Mouse (Mus musculus) neural tube, embryonic 10.5 days (tissue): ENCODE results near the gene Astn1.

Experiments
- DNase-seq: peaks from one replicate; pipeline ENCODE4 v3.0.0-alpha.2; 2017; ENCODE audit warnings: low spot score; ENCODE audit errors: extremely low spot score

Gene Astn1

DNA sequence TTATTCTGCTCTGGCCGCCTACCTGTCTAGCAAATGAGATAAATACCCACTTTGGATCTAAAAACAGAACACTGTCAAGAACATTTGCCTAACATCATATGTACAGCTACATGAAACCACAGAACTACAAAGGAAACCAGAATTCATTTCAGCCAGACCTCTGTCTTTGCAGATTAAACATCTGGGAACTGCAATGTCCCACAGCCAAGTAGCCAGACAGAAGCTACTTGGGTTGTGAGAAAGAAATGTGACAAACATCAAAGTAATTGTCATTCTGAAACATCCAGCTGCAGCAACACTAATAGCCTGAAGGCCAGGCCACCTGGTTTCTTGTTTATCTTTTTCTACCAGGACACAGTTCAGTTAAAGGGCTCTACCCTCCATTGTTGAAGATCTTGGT is 245.1 kb downstream of the Astn1 start:
- DNase-seq = no peak

DNA sequence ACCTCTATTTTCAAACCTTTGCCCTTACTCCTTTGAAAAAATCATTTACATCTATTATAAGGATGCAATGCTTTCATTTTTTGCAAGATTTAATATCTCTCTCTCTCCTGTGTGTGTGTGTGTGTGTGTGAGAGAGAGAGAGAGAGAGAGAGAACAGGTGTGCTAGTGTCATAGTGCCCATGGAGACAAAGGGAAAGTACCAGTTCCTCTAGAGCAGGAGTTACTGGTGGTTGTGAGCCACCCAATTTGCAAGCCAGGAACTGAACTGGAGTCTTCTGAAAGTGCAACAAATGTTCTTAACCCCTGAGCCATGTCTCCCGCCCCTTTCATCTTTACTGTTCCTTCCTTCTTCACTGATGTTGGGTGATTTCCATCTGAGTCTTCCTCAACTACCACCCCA is 253.1 kb downstream of the Astn1 start:
- DNase-seq = no peak

DNA sequence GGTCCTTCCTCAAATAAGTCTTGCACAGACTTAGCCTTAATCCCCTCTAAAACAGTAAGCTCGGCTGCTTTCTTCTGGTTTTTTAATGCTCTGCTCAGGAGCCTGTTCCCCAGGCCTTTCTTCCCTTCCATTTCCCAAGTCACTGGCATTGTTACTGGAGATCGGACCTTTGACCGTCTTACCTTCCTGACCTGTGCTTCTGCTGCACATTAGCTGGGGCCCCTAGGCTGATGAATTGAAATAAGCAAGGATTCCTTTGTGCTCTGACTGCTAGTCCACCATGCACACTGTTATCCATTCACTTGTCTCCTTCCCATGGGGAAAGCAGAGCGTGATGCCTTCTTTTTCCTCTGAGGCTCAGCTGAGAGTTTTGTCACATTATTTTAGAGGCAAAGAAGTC is 255.9 kb downstream of the Astn1 start:
- DNase-seq = no peak

DNA sequence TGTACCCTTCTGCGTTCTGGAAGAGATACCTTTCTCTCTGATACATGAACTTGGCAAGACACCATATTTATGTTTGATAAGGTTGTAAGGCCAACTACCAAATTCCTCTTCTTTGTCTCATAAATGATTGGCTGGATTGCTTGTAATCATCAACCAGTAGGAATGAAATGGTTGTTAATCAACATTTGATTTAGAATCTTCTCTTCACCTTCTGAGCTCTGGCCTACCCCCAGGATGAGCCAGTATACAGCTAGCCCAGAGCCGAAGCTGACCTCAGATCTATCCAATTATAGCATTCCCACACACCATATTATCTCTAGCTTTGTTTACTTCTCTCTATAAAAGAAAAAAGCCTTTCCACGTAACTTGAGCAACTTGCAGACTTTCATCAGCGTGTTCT is 270.9 kb downstream of the Astn1 start:
- DNase-seq = no peak

DNA sequence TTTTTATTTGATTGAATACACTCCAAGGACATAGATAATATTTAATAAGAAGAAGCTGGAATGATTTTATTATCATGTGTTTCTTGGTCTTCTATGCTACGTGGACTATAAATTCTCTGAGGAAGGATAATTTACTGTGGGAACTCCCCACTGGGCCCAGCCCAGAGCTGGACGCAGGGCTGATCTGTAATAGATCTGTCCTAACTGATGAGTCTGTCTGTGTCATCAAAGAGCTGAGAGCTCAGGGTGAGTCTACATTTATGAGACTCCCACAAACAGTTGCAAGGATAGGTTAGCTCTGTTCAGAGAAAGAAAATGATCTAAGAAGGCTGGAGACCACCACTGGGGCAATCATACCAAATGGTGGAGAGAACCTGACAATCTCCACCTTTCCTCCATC is 271.4 kb downstream of the Astn1 start:
- no peak for DNase-seq

DNA sequence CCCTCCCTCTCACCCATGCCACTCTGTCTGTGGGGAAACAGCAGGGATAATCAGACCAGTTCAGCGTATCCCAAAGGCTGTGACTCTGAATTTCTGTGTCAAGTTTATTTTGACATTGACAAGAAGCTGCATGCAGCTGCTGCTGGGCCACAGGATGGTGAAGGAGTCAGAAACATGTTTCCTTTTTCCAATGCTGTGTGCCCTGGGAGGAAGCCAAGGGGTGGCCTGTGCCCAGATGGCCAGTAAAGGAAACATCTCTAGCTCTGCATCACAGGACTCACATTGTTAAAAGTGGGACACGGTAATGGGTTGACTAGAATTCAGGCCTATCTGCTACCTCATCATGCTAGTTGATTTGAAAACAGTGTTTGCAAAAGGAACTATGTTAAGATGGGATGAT is 279.2 kb downstream of the Astn1 start:
- DNase-seq = no peak

DNA sequence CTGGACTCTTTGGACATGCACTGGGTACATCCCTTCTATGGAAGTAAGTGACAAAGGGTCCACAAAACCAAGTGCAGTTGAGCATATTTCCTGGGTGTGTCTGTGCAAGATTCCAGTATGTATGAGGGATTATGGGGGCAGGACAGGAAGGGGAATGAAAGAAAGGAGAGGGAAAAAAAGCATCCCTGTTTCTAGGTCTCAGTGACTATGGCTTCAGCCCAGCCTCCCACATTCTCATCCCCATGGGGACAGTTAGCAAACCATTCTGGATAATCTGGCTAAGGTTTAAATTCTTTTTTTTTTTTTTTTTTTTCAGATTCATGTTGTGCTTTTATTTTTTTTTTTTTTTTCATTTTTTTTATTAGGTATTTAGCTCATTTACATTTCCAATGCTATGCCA is 280.2 kb downstream of the Astn1 start:
- DNase-seq = no peak

DNA sequence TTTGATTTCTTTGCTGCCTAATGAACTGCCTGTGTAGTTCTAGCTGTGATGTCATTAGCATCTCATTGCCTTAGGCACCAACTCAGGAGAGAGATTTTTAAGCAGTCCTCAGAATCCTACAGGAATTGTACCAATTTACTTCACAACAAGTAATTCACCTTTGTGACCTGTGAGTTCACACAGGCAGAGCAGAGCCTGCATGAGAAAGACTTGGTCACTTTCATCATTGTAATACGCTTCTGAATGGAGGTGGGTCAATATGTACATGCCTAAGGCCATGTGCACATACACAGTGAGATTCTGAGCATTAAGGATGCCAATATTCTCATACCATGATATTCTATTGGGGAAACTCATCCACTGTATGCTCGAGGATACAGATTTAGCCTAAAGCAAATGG is 290.7 kb downstream of the Astn1 start:
- DNase-seq = no peak

DNA sequence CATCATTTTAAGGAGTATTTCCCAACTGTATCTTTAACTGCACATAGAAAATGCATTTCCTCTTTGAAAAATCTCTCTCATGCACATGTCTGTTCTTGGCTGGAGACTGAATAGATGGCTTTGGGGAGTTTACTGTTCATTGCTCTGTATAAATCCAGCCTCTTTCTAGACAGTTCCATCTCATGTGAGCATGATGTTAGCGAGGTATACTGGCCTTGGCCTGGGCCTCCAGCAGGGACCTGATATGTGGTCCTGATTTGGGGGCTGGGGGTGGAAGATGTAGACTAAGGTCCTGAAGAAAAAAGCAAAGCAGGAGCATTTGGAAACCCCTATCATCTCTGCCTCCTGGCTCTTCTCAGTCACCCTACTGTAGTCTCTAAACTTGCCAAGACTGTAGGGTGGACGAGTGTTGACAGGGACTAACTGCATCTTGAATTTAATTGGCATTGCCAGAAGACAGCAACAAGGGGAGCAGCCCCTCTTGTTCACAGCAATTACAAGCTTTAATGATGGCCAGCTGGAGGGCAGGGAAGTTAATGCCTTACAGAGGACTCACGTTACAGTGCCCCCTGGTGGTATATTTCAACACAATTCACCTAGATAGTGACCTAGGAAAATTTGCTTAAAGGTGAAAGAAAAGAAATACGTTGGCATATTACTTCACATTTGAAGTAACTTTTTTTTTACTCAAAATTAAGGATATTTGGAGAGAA is 291.9 kb downstream of the Astn1 start:
- DNase-seq = peak; percentile 45

DNA sequence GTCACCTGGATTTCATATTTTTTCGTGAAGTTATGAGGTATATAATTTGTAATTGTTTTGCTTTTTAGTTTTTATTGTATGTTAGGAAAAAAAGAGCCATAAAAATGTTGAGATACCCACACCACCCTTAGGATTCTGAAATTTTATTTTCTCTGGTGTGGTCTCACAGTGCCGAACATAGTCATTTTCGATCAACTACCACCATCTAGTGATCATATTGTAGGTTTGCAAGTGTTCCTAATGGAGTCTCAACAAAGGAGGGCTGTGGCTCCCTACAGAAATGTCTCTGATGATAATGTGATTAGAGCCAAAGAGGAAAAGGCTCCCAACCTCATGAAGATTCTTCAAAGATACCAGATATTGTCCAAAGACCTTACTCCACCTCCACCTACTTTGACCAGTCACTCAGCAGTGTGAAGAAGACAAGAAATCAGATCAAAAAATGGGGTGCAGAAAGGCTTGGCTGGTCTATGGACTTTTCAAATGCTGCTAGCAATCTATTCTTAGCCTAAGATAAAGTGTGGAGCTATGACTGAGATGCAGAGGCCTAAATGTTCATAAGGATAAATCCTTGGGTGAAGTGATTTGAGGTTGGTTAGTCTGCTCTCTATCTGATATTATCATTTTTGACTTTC is 292.6 kb downstream of the Astn1 start:
- DNase-seq = no peak

DNA sequence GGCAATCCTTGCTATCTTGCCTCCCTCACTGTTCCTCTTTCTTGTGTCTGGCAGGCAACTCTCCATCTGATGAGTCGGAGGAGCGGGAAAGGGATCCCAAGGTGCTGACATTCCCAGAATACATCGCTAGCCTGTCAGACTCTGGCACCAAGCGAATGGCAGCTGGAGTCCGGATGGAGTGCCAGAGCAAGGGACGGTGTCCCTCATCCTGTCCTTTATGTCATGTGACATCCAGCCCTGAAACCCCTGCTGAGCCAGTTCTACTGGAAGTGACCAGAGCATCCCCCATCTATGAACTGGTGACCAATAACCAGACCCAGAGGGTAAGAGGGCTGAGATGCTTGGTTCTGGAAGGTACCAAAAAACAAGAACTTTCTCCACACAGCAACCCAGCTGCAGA is 294.9 kb downstream of the Astn1 start:
- no peak for DNase-seq

DNA sequence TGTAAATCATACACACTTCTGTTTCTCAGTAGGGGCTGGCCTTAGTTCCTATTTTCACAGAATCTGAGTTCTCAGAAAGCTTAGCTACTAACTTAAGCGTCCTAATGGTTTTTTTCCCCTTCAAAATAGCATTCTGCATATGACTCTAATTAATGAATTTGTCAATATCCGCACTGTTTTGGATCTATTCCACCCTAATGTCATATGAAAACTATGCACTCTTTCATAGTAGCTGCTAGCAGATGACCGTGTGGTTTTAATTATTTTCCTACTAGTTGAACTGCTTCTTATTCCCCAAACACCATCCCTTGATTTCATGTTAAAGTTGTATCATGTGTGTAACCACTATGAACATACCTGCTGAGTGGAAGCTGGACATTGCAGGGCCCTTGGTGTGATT is 303.9 kb downstream of the Astn1 start:
- DNase-seq = no peak

DNA sequence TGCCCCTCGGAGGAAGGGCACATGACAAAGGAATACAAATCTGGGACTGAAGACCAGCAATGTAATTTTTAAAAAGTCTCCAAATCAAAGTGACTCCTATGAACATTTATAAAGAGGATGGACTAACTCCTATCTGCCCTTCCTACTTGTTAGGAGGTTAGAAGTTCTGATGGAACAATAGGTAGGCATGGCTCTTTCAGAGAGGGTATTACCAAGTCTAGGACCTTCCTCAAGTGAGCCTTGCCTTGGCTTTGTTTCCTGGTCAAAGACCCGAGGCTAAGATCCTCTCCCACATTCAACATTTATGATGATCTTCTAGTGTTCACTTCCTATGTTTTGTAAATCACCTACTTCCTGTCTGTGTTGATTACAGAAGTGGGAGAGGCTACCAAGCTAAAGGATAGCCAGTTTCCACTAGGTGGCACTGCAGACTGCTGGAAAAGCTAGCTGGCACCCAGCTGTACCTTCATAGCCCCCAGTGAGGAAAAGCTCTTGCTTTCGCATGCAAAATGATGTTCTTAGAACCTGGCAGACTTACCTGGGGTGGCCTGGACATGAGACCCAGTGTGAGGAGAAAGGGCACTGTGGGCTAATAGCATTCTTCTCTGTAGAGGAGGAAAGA is 308.0 kb downstream of the Astn1 start:
- peak; percentile 57 for DNase-seq

DNA sequence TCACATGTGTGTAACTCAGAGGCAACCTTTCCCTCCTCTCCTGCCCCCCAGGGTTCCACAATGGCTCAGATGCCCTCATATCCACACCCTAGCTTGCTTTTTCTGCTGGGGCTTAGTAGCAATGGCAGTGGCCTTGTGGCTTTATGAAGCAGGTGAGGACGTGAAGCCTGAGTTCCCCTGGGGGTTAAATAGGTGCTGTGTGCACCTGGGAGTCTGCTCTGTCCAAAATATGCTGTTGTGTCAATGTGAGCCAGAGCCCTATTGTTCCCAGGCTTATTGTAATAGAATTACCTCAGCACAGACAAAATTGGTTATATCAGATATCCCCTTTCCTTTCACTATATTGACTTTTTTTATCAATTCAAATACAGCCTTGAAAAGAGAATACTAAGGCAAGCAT is 325.7 kb downstream of the Astn1 start:
- no peak for DNase-seq

DNA sequence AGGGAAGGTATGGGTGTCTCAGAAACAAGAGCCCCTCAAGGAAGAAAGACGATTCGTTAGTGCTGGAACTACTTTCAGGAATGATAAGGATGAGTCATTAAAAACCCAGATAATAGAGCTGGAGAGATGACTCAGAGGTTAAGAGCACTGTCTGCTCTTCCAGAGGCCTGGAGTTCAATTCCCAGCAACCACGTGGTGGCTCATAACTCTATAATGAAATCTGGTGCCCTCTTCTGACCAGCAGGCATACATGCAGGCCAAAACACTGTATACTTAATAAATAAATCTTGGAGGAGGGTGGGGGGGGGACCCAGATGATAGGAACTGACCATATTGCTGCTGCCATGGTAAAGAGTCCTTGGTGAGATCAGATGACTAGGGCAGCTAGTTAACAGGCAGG is 335.4 kb downstream of the Astn1 start:
- DNase-seq = no peak

DNA sequence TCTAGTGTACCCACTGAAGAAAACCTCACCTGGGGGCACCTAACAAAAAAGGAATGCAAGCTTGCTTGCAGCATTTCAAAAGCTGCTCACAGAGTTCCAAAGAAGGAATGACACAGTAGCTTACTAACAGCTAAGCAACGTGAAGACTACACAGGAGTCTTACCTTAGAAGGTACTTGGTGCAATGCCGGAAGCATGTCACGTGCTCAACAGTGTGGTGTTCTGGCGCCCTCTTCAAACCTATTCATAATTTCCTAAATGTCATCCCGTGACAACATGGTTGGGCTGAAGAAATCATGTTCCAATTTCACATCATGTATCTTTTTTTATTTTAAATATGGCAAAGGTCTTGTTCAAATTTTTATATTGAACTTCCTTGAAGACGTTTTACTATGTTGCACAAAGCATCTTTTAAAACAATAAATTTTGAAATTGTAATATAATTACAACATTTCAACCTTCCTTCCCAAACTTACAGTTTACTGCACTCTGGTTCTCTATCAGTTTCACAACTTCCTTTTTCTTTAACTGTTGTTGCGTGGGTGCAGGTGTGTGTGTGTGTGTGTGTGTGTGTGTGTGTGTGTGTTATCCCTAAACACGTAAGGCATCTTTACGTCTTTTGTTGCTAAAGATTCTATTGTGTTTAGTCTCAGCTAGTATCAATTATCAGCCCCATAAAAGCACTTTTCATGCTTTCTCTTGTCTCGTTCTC is 335.9 kb downstream of the Astn1 start:
- no peak for DNase-seq

DNA sequence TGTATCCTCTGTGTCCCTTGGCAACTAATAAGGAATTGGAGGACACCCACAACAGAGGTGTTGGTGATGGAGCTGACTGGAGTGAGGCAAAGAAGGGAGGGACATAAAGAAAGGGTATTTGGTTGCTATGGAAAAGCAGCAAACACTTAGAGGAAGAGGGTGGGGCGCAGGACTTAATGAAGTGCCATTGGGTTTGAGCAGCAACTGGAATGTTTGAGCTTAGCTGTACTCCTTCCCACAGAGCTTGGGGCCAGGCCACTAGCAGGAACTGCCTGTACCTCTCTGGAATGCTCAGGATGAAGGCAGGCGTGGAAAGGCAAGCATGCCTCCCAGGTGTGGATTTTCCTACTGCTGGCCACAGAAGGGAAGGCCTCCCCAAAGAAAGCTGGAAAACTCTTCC is 337.2 kb downstream of the Astn1 start:
- no peak for DNase-seq

DNA sequence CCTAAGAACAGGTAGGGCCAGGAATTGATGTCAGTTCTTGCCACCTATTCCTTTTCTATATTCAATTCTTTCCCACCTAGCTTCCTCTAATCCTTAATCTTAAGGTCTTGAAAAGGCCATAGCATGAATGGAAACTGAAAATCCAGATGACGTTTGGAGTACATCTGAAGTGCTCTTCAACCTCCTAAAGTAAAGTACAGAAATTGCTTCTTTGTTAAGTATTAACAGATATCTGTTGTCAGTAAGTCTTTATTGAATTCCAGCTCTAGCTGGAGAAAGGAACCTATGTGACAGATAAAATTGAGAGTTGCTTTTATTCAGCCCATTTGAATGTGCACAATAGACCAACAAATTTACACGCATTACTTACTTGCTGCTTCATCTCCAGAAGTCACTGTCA is 338.1 kb downstream of the Astn1 start:
- no peak for DNase-seq

DNA sequence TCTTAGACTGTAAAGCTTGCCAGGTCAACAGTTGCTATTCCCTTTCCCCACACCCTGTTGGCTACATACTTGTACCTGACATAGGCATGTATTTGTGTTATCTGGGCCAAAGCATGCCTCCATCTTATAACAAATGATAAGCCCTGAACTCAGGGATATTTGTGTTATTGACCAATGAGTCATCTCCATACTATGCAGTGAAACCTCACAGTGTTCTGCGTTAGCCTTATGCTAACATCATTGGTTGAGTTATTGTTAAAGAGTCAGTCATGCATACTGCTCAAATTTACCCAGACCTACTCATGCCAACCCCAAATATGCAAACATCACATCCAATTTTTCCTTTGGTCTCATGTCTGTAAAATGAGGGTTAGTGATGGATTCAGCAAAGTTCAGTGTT is 339.3 kb downstream of the Astn1 start:
- no peak for DNase-seq

DNA sequence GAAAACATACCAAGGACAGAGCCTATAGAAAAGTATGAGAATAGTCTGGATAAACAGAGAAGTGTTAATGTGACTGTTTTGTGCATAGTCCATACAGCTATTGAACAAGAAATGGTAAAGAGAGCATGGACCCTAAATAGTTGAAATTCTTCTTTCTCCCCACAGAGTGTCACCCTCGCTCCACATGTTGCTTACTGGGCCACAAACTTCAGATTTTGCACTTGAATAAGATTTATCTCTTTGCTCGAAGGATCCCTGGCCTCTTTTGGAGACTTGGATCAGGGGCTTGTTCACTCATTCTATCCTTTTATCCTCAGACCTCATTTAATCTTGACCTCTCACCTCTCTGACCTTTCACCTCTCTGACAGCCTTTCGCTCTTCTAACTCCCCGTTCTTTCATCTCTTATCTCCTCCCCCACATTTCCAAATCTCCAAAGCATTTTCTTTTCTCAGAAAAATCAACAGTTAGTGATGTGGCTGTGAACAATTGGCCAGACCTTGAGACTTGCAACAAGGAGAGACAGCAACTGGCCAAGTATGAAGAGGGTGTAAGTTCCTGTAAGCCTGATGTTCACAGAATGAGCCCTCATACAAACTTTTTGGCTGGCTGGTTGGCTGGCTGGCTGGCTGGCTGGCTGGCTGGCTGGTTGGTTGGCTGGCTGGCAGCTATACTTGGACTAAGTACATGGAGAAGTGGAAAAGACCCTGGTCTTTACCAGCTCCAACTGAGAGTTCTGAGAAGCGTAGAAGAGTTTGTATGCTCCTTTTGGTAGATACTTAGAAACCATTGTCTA is 351.4 kb downstream of the Astn1 start:
- DNase-seq = peak; percentile 39

DNA sequence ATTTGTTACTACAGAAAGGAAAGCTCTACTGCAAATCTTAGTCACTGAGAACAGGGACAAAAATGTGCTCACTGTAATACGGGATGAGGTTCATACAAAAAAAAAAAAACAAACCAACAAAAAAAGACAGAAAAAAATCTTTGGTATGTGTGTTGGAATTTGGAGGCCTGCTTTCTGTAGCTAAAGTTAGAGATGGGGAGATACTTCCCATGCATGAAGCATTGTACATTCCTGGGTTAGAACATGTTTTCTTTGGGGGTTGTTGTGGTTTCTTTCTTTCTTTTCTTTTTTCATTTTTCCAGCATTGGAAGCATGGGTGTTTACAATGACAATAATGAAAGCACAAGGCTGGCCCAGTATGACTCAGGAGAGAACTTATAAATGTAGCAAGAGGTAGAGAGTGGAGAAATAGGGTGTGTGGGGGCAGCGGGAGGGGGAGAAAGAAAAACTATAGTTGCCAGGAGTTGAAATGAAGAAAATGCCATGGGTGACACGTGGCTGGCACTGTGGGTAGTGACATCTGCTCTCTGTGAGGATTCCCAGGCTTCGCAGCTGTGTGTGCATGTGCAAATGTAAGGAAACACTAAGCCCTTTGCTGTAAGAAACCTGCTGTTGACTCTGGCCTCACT is 370.9 kb downstream of the Astn1 start:
- DNase-seq = no peak
